Mouse (Mus musculus): ENCODE measurements around the gene Rab4b. TPM values are rescaled to one million over a fixed set of nuclear protein-coding genes. Genes with fewer than 3 reads are reported as not detected.

Gene Rab4b
- polyA plus RNA-seq, 1 experiment from 2014 or later = 96.2 TPM

GRCm38 (mm10) chr7:27168371-27168770, 10.3 kb downstream of the Rab4b start:
- no peak for ATAC-seq
- no peaks in the 10 kb centered on the region for H3K9me3 ChIP-seq (ENCODE audit: control insufficient read depth)
- peaks cover 36% of the 10 kb centered on the region for H3K36me3 ChIP-seq (ENCODE audit: control insufficient read depth, insufficient read depth)
- H3K4me3 ChIP-seq (ENCODE audit: low read depth, low read length) = no peak overlapping the region
- H3K9ac ChIP-seq (ENCODE audit: low read depth, low read length) = no peak overlapping the region
- peaks cover 5% of the 10 kb centered on the region for H3K4me1 ChIP-seq (replicated peaks; ENCODE audit: control insufficient read depth, insufficient read depth, low read length)
- no peak for TF ChIP-seq CTCF (IDR thresholded peaks at IDR 0.05; ENCODE audit: low read depth)
- no peak overlapping the region for H3K4me2 ChIP-seq (replicated peaks; ENCODE audit: low read depth)
- 75% methylated on average over 5 of the region's 5 CpGs for whole genome bisulfite sequencing
- H3K27me3 ChIP-seq (replicated peaks; ENCODE audit: control insufficient read depth, insufficient read depth, low read length) = no peaks in the 10 kb centered on the region
- H3K27ac ChIP-seq (ENCODE audit: low read depth, low read length) = no peak overlapping the region

GRCm38 (mm10) chr7:27167475-27168094, 11.1 kb downstream of the Rab4b start:
- no peak for ATAC-seq
- Histone ChIP-seq H3K36me3 (ENCODE audit: control insufficient read depth, insufficient read depth) (peaks cover 36% of the 10 kb centered on the region), H3K27ac (ENCODE audit: low read depth, low read length) (peak overlapping the region; percentile 99), H3K9ac (ENCODE audit: low read depth, low read length) (peak overlapping the region; percentile 86), H3K4me2 (replicated peaks; ENCODE audit: low read depth) (peak overlapping the region; percentile 77), H3K9me3 (ENCODE audit: control insufficient read depth) (no peaks in the 10 kb centered on the region), H3K27me3 (replicated peaks; ENCODE audit: control insufficient read depth, insufficient read depth, low read length) (no peaks in the 10 kb centered on the region), H3K4me1 (replicated peaks; ENCODE audit: control insufficient read depth, insufficient read depth, low read length) (peaks cover 10% of the 10 kb centered on the region), H3K4me3 (ENCODE audit: low read depth, low read length) (peak overlapping the region; percentile 75)
- WGBS = 71% methylated on average over 11 of the region's 11 CpGs
- TF ChIP-seq CTCF (IDR thresholded peaks at IDR 0.05; ENCODE audit: low read depth) = no peak

- 2% methylated on average over 51 of the region's 61 CpGs for WGBS
- H3K4me1 ChIP-seq (replicated peaks; ENCODE audit: control insufficient read depth, insufficient read depth, low read length) = peaks cover 10% of the 10 kb centered on the region
- H3K27ac ChIP-seq (ENCODE audit: low read depth, low read length) = peak within 1 kb of the TSS; percentile 99
- peaks cover 29% of the 10 kb centered on the region for H3K36me3 ChIP-seq (ENCODE audit: control insufficient read depth, insufficient read depth)
- H3K9ac ChIP-seq (ENCODE audit: low read depth, low read length) = peak within 1 kb of the TSS; percentile 86
- no peak for TF ChIP-seq CTCF (IDR thresholded peaks at IDR 0.05; ENCODE audit: low read depth)
- no peaks in the 10 kb centered on the region for H3K27me3 ChIP-seq (replicated peaks; ENCODE audit: control insufficient read depth, insufficient read depth, low read length)
- H3K9me3 ChIP-seq (ENCODE audit: control insufficient read depth) = no peaks in the 10 kb centered on the region
- peak within 1 kb of the TSS; percentile 77 for H3K4me2 ChIP-seq (replicated peaks; ENCODE audit: low read depth)
- peak within 1 kb of the TSS; percentile 75 for H3K4me3 ChIP-seq (ENCODE audit: low read depth, low read length)
- ATAC-seq = peak; percentile 84
Measured at GRCm38 (mm10) chr7:27166614-27167474, 11.9 kb downstream of the Rab4b start, which contains the start of gene Egln2. Gene Egln2, minus strand, starts transcription at chr7:27166802.

GRCm38 (mm10) chr7:27166229-27166613, 12.5 kb downstream of the Rab4b start:
- peak; percentile 86 for ATAC-seq
- Histone ChIP-seq H3K4me3 (ENCODE audit: low read depth, low read length) (peak overlapping the region; percentile 75), H3K36me3 (ENCODE audit: control insufficient read depth, insufficient read depth) (peaks cover 25% of the 10 kb centered on the region; the same call in 1 of the 2 replicates), H3K27me3 (replicated peaks; ENCODE audit: control insufficient read depth, insufficient read depth, low read length) (no peaks in the 10 kb centered on the region), H3K27ac (ENCODE audit: low read depth, low read length) (peak overlapping the region; percentile 99), H3K4me1 (replicated peaks; ENCODE audit: control insufficient read depth, insufficient read depth, low read length) (peaks cover 10% of the 10 kb centered on the region), H3K4me2 (replicated peaks; ENCODE audit: low read depth) (peak overlapping the region; percentile 77), H3K9ac (ENCODE audit: low read depth, low read length) (peak overlapping the region; percentile 86), H3K9me3 (ENCODE audit: control insufficient read depth) (no peaks in the 10 kb centered on the region)
- TF ChIP-seq CTCF (IDR thresholded peaks at IDR 0.05; ENCODE audit: low read depth) = no peak
- 1% methylated on average over 29 of the region's 43 CpGs for WGBS

GRCm38 (mm10) chr7:27165696-27166095, 13.0 kb downstream of the Rab4b start:
- Histone ChIP-seq H3K9ac (ENCODE audit: low read depth, low read length) (peak overlapping the region; percentile 86), H3K27ac (ENCODE audit: low read depth, low read length) (peak overlapping the region; percentile 99), H3K4me2 (replicated peaks; ENCODE audit: low read depth) (peak overlapping the region; percentile 77), H3K9me3 (ENCODE audit: control insufficient read depth) (no peaks in the 10 kb centered on the region), H3K4me1 (replicated peaks; ENCODE audit: control insufficient read depth, insufficient read depth, low read length) (peaks cover 10% of the 10 kb centered on the region), H3K27me3 (replicated peaks; ENCODE audit: control insufficient read depth, insufficient read depth, low read length) (no peaks in the 10 kb centered on the region), H3K36me3 (ENCODE audit: control insufficient read depth, insufficient read depth) (peaks cover 19% of the 10 kb centered on the region; the same call in 1 of the 2 replicates), H3K4me3 (ENCODE audit: low read depth, low read length) (peak overlapping the region; percentile 75)
- WGBS = 1% methylated on average over 8 of the region's 8 CpGs
- TF ChIP-seq CTCF (IDR thresholded peaks at IDR 0.05; ENCODE audit: low read depth) = no peak
- ATAC-seq = no peak

- Histone ChIP-seq H3K9me3 (ENCODE audit: control insufficient read depth) (no peaks in the 10 kb centered on the region), H3K27ac (ENCODE audit: low read depth, low read length) (peak overlapping the region; percentile 99; the same call in 1 of the 2 replicates), H3K36me3 (ENCODE audit: control insufficient read depth, insufficient read depth) (peaks cover 18% of the 10 kb centered on the region; the same call in 1 of the 2 replicates), H3K4me3 (ENCODE audit: low read depth, low read length) (peak overlapping the region; percentile 75), H3K27me3 (replicated peaks; ENCODE audit: control insufficient read depth, insufficient read depth, low read length) (no peaks in the 10 kb centered on the region), H3K4me1 (replicated peaks; ENCODE audit: control insufficient read depth, insufficient read depth, low read length) (peaks cover 14% of the 10 kb centered on the region), H3K4me2 (replicated peaks; ENCODE audit: low read depth) (peak overlapping the region; percentile 77), H3K9ac (ENCODE audit: low read depth, low read length) (peak overlapping the region; percentile 86)
- WGBS = 56% methylated on average over 23 of the region's 23 CpGs
- no peak for ATAC-seq
- TF ChIP-seq CTCF (IDR thresholded peaks at IDR 0.05; ENCODE audit: low read depth) = no peak
Measured at GRCm38 (mm10) chr7:27165007-27165655, 13.6 kb downstream of the Rab4b start.

Data from intestine, postnatal 0 days (tissue).